Mouse (Mus musculus) myocyte (in vitro differentiated cells): ENCODE data around the gene Gm3646. TPM values are rescaled to one million over a fixed set of nuclear protein-coding genes. Genes with fewer than 3 reads are reported as not detected.

Experiments
- H3K27me3 ChIP-seq: one replicate; pipeline ENCODE4 v1.6.1; 2011; ENCODE audit not compliant: control insufficient read depth, insufficient read depth, insufficient read length
- H3K36me3 ChIP-seq: one replicate; pipeline ENCODE4 v1.6.1; 2011; ENCODE audit not compliant: control insufficient read depth, insufficient read depth
- H3K4me2 ChIP-seq: one replicate; pipeline ENCODE4 v1.6.1; 2011; ENCODE audit warnings: low read depth, control low read depth
- H3K4me3 ChIP-seq: one replicate; pipeline ENCODE4 v1.5.1; 2011; ENCODE audit warnings: mild to moderate bottlenecking, control low read depth, moderate library complexity
- H3K79me2 ChIP-seq: one replicate; pipeline ENCODE4 v1.6.1; 2011; ENCODE audit not compliant: control insufficient read depth, insufficient read depth
- H3ac ChIP-seq: one replicate; pipeline ENCODE4 v1.6.1; 2011; ENCODE audit not compliant: control insufficient read depth, insufficient read length
- CEBPB ChIP-seq: IDR thresholded peaks from 2 replicates; pipeline ENCODE4 v1.6.1; 2011; ENCODE audit warnings: mild to moderate bottlenecking, moderate library complexity; ENCODE audit not compliant: poor library complexity, insufficient read depth, severe bottlenecking
- E2F4 ChIP-seq: IDR thresholded peaks from one replicate; pipeline ENCODE4 v1.6.1; 2011; ENCODE audit warnings: mild to moderate bottlenecking, control low read depth, moderate library complexity; ENCODE audit not compliant: insufficient read depth
- MAX ChIP-seq: IDR thresholded peaks from one replicate; pipeline ENCODE4 v1.6.1; 2011; ENCODE audit warnings: low read depth, mild to moderate bottlenecking, control low read depth
- MYOD1 ChIP-seq, 3 experiments: IDR thresholded peaks; one replicate each; pipeline ENCODE4 v1.6.1; 2011; ENCODE audit warnings: control low read depth in 2 of 3, low read depth in 2 of 3, mild to moderate bottlenecking in 2 of 3, moderate library complexity in 1 of 3; ENCODE audit not compliant: insufficient read length in 2 of 3, control insufficient read depth in 1 of 3
- MYOG ChIP-seq, 3 experiments: IDR thresholded peaks; one replicate each; pipeline ENCODE4 v1.6.1; 2011; ENCODE audit warnings: control low read depth in 2 of 3, low read depth in 2 of 3, mild to moderate bottlenecking in 2 of 3; ENCODE audit not compliant: insufficient read length in 2 of 3, control insufficient read depth in 1 of 3, insufficient read depth in 1 of 3
- POLR2A ChIP-seq: IDR thresholded peaks from one replicate; pipeline ENCODE4 v1.6.1; 2011; ENCODE audit warnings: low read depth, mild to moderate bottlenecking, control low read depth, moderate library complexity; ENCODE audit not compliant: insufficient read length
- POLR2AphosphoS2 ChIP-seq: IDR thresholded peaks from one replicate; pipeline ENCODE4 v1.6.1; 2011; ENCODE audit warnings: low read depth, control low read depth; ENCODE audit not compliant: insufficient read length
- REST ChIP-seq: IDR thresholded peaks from one replicate; pipeline ENCODE4 v1.6.1; 2011; ENCODE audit warnings: mild to moderate bottlenecking, control low read depth, moderate library complexity; ENCODE audit not compliant: insufficient read depth, insufficient read length
- SRF ChIP-seq: IDR thresholded peaks from one replicate; pipeline ENCODE4 v1.6.1; 2011; ENCODE audit warnings: low read depth; ENCODE audit not compliant: control insufficient read depth, insufficient read length
- TCF12 ChIP-seq: IDR thresholded peaks from one replicate; pipeline ENCODE4 v1.6.1; 2011; ENCODE audit warnings: mild to moderate bottlenecking, control low read depth; ENCODE audit not compliant: poor library complexity, insufficient read depth, severe bottlenecking
- TCF3 ChIP-seq: IDR thresholded peaks from one replicate; pipeline ENCODE4 v1.6.1; 2011; ENCODE audit warnings: low read depth, control low read depth; ENCODE audit not compliant: insufficient read length
- USF1 ChIP-seq: IDR thresholded peaks from one replicate; pipeline ENCODE4 v1.6.1; 2011; ENCODE audit warnings: low read depth, mild to moderate bottlenecking, control low read depth, moderate library complexity
- polyA plus RNA-seq: library from polyadenylated mRNA; unstranded; fragments of >200 nt; fragmentation: generic; extraction: Trizol; gene quantifications from one replicate; pipeline ENCODE4 v1.2.1, GENCODE M21; 2012; ENCODE audit warnings: missing spikeins

Gm3646 gene
- polyA plus RNA-seq, 1 experiment: 0.20 TPM

- no peak overlapping the region for H3K4me3 ChIP-seq
- TF ChIP-seq MYOD1 (IDR thresholded peaks at IDR 0.05; ENCODE audit: control insufficient read depth in 1 of 3, insufficient read length in 2 of 3, low read depth in 2 of 3) (no peak), USF1 (no peak), REST (no peak), POLR2AphosphoS2 (no peak), CEBPB (no peak), SRF (no peak), MAX (no peak), TCF3 (no peak), MYOG (IDR thresholded peaks at IDR 0.05; ENCODE audit: control insufficient read depth in 1 of 3, insufficient read depth in 1 of 3, insufficient read length in 2 of 3, low read depth in 2 of 3) (no peak), TCF12 (no peak), E2F4 (no peak), POLR2A (no peak)
- no peaks in the 10 kb centered on the region for H3K36me3 ChIP-seq
- H3ac ChIP-seq: no peak overlapping the region
- no peaks in the 10 kb centered on the region for H3K79me2 ChIP-seq
- H3K27me3 ChIP-seq: no peaks in the 10 kb centered on the region
- H3K4me2 ChIP-seq: no peak overlapping the region
Observed at GRCm38 (mm10) chr1:39773991-39774729, 31.0 kb downstream of the Gm3646 start.

GRCm38 (mm10) chr1:39773551-39773950 is 31.6 kb downstream of the Gm3646 start:
- Histone ChIP-seq H3K4me3 (no peak overlapping the region), H3K27me3 (no peaks in the 10 kb centered on the region), H3K79me2 (no peaks in the 10 kb centered on the region), H3K4me2 (no peak overlapping the region), H3K36me3 (no peaks in the 10 kb centered on the region), H3ac (no peak overlapping the region)
- TF ChIP-seq CEBPB (no peak), E2F4 (no peak), MYOG (IDR thresholded peaks at IDR 0.05; ENCODE audit: control insufficient read depth in 1 of 3, insufficient read depth in 1 of 3, insufficient read length in 2 of 3, low read depth in 2 of 3) (no peak), MAX (no peak), TCF12 (no peak), MYOD1 (IDR thresholded peaks at IDR 0.05; ENCODE audit: control insufficient read depth in 1 of 3, insufficient read length in 2 of 3, low read depth in 2 of 3) (no peak), TCF3 (no peak), POLR2AphosphoS2 (no peak), SRF (no peak), USF1 (no peak)

GRCm38 (mm10) chr1:39772401-39773095 is 32.6 kb downstream of the Gm3646 start:
- H3K4me2 ChIP-seq: no peak overlapping the region
- no peak overlapping the region for H3K4me3 ChIP-seq
- H3K36me3 ChIP-seq: no peaks in the 10 kb centered on the region
- H3ac ChIP-seq: no peak overlapping the region
- TF ChIP-seq TCF12: no peak
- no peak for TF ChIP-seq MYOD1 (IDR thresholded peaks at IDR 0.05; ENCODE audit: control insufficient read depth in 1 of 3, insufficient read length in 2 of 3, low read depth in 2 of 3)
- no peak for TF ChIP-seq MYOG (IDR thresholded peaks at IDR 0.05; ENCODE audit: control insufficient read depth in 1 of 3, insufficient read depth in 1 of 3, insufficient read length in 2 of 3, low read depth in 2 of 3)
- no peak for TF ChIP-seq POLR2A
- TF ChIP-seq SRF: no peak
- no peak for TF ChIP-seq POLR2AphosphoS2
- no peak for TF ChIP-seq TCF3
- TF ChIP-seq E2F4: no peak
- TF ChIP-seq USF1: no peak
- no peak for TF ChIP-seq REST
- no peak for TF ChIP-seq CEBPB
- TF ChIP-seq MAX: no peak
- H3K79me2 ChIP-seq: no peaks in the 10 kb centered on the region
- no peaks in the 10 kb centered on the region for H3K27me3 ChIP-seq

GRCm38 (mm10) chr1:39770436-39770835 is 34.7 kb downstream of the Gm3646 start:
- Histone ChIP-seq H3K36me3 (no peaks in the 10 kb centered on the region), H3K4me3 (no peak overlapping the region), H3K27me3 (no peaks in the 10 kb centered on the region), H3ac (no peak overlapping the region), H3K4me2 (no peak overlapping the region), H3K79me2 (no peaks in the 10 kb centered on the region)
- no peak for TF ChIP-seq SRF
- no peak for TF ChIP-seq POLR2A
- no peak for TF ChIP-seq TCF3
- TF ChIP-seq USF1: no peak
- no peak for TF ChIP-seq E2F4
- no peak for TF ChIP-seq MAX
- no peak for TF ChIP-seq MYOD1 (IDR thresholded peaks at IDR 0.05; ENCODE audit: control insufficient read depth in 1 of 3, insufficient read length in 2 of 3, low read depth in 2 of 3)
- no peak for TF ChIP-seq POLR2AphosphoS2
- no peak for TF ChIP-seq CEBPB
- no peak for TF ChIP-seq TCF12
- TF ChIP-seq MYOG (IDR thresholded peaks at IDR 0.05; ENCODE audit: control insufficient read depth in 1 of 3, insufficient read depth in 1 of 3, insufficient read length in 2 of 3, low read depth in 2 of 3): no peak
- no peak for TF ChIP-seq REST
